Mouse (Mus musculus): ENCODE measurements around the gene F2r.

- TF ChIP-seq CTCF (IDR thresholded peaks at IDR 0.05; ENCODE audit: control insufficient read depth, insufficient read depth, low read length) (no peak), POLR2A (IDR thresholded peaks at IDR 0.05; ENCODE audit: borderline replicate concordance, control insufficient read depth, low read depth, low read length) (no peak)
Observed at GRCm38 (mm10) chr13:95657171-95657570, 38.9 kb upstream of the F2r start.
